Comparison of ENCODE assay signal across 28 mouse cellular contexts in the genomic region with DNA sequence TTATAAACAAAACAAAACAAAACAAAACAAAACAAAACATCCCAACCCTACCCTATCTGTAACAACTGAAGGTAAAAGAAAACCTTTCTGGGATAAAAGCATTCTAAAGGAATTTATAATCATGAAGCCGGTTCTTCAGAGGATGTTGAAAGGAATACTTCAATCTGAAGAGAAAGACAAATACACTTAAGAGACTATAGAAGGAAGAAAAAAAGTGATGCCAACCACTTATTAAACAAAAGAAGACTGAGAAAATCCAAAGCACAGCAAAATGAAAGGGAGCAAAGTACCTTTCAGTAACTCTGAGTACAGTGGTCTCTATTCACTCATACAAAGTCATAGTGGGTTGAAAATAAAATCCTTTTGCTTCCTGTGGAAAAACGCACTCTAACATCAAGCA.
"Had no signal": no experiment of that assay in that cellular context is flagged by ENCODE, and none has a peak within 500 bp of the region (broad histone marks: within the 10 kb centered on the region; RNA-seq: fewer than 3 reads in every experiment).

No protein-coding gene starts in this region.

- H3K36me3 ChIP-seq: embryonic facial prominence, embryonic 10.5 days; embryonic facial prominence, embryonic 12.5 days; embryonic facial prominence, embryonic 13.5 days; embryonic facial prominence, embryonic 15.5 days; forebrain, embryonic 10.5 days; forebrain, embryonic 12.5 days; forebrain, embryonic 15.5 days had no signal

- H3K27ac ChIP-seq: embryonic facial prominence, embryonic 10.5 days; embryonic facial prominence, embryonic 12.5 days; embryonic facial prominence, embryonic 13.5 days; embryonic facial prominence, embryonic 15.5 days; forebrain, embryonic 10.5 days; forebrain, embryonic 12.5 days; forebrain, embryonic 13.5 days; forebrain, embryonic 15.5 days; gastrocnemius, adult 2 months had no signal

- DNase-seq: cerebellum, adult 18-20 months; cerebellum, adult 2 months; cerebellum, adult 8-10 months; cerebellum, adult 9-10 months; cerebellum, adult 9-11 months; cerebellum, postnatal 10 days; cerebellum, postnatal 14 days; cerebellum, postnatal 25 days; cerebellum, postnatal 36 days; embryo, embryonic 11 days; forebrain, postnatal 0 days; gastrocnemius, adult 2 months; gastrocnemius, postnatal 10 days; gastrocnemius, postnatal 14 days; gastrocnemius, postnatal 25 days; gastrocnemius, postnatal 36 days; heart, adult 11 months had no signal

- H3K9me3 ChIP-seq: embryonic facial prominence, embryonic 10.5 days; embryonic facial prominence, embryonic 12.5 days; embryonic facial prominence, embryonic 13.5 days; embryonic facial prominence, embryonic 15.5 days; forebrain, embryonic 10.5 days; forebrain, embryonic 12.5 days; forebrain, embryonic 13.5 days; forebrain, embryonic 15.5 days had no signal

- H3K4me3 ChIP-seq: embryonic facial prominence, embryonic 10.5 days; embryonic facial prominence, embryonic 12.5 days; embryonic facial prominence, embryonic 13.5 days; embryonic facial prominence, embryonic 15.5 days; erythroblast, embryonic 14.5 days; forebrain, embryonic 10.5 days; forebrain, embryonic 12.5 days; forebrain, embryonic 13.5 days; forebrain, embryonic 15.5 days; gastrocnemius, adult 2 months had no signal

- H3K4me1 ChIP-seq: embryonic facial prominence, embryonic 10.5 days; embryonic facial prominence, embryonic 12.5 days; embryonic facial prominence, embryonic 13.5 days; embryonic facial prominence, embryonic 15.5 days; forebrain, embryonic 10.5 days; forebrain, embryonic 12.5 days; forebrain, embryonic 13.5 days; forebrain, embryonic 15.5 days had no signal

- ATAC-seq: forebrain, embryonic 13.5 days; forebrain, embryonic 14.5 days; forebrain, embryonic 15.5 days; forebrain, embryonic 16.5 days; forebrain, postnatal 0 days had no signal

- H3K27me3 ChIP-seq: embryonic facial prominence, embryonic 12.5 days; embryonic facial prominence, embryonic 13.5 days; embryonic facial prominence, embryonic 15.5 days; forebrain, embryonic 12.5 days; forebrain, embryonic 13.5 days; forebrain, embryonic 15.5 days had no signal

- H3K4me2 ChIP-seq: embryonic facial prominence, embryonic 12.5 days; embryonic facial prominence, embryonic 13.5 days; embryonic facial prominence, embryonic 15.5 days; forebrain, embryonic 12.5 days; forebrain, embryonic 13.5 days; forebrain, embryonic 15.5 days had no signal

- H3K9ac ChIP-seq: embryonic facial prominence, embryonic 12.5 days; embryonic facial prominence, embryonic 13.5 days; embryonic facial prominence, embryonic 15.5 days; forebrain, embryonic 12.5 days; forebrain, embryonic 13.5 days; forebrain, embryonic 15.5 days; forebrain, postnatal 0 days had no signal
